Mouse (Mus musculus) myocyte (in vitro differentiated cells): ENCODE measurements around the gene Plcxd1.

Experiments
- CEBPB ChIP-seq: IDR thresholded peaks from 2 replicates; pipeline ENCODE4 v1.6.1; 2011; ENCODE audit warnings: mild to moderate bottlenecking, moderate library complexity; ENCODE audit not compliant: poor library complexity, insufficient read depth, severe bottlenecking
- E2F4 ChIP-seq: IDR thresholded peaks from one replicate; pipeline ENCODE4 v1.6.1; 2011; ENCODE audit warnings: mild to moderate bottlenecking, control low read depth, moderate library complexity; ENCODE audit not compliant: insufficient read depth
- MAX ChIP-seq: IDR thresholded peaks from one replicate; pipeline ENCODE4 v1.6.1; 2011; ENCODE audit warnings: low read depth, mild to moderate bottlenecking, control low read depth
- MYOG ChIP-seq, 3 experiments: IDR thresholded peaks; one replicate each; pipeline ENCODE4 v1.6.1; 2011; ENCODE audit warnings: control low read depth in 2 of 3, low read depth in 2 of 3, mild to moderate bottlenecking in 2 of 3; ENCODE audit not compliant: insufficient read length in 2 of 3, control insufficient read depth in 1 of 3, insufficient read depth in 1 of 3
- POLR2A ChIP-seq: IDR thresholded peaks from one replicate; pipeline ENCODE4 v1.6.1; 2011; ENCODE audit warnings: low read depth, mild to moderate bottlenecking, control low read depth, moderate library complexity; ENCODE audit not compliant: insufficient read length
- POLR2AphosphoS2 ChIP-seq: IDR thresholded peaks from one replicate; pipeline ENCODE4 v1.6.1; 2011; ENCODE audit warnings: low read depth, control low read depth; ENCODE audit not compliant: insufficient read length
- REST ChIP-seq: IDR thresholded peaks from one replicate; pipeline ENCODE4 v1.6.1; 2011; ENCODE audit warnings: mild to moderate bottlenecking, control low read depth, moderate library complexity; ENCODE audit not compliant: insufficient read depth, insufficient read length
- SRF ChIP-seq: IDR thresholded peaks from one replicate; pipeline ENCODE4 v1.6.1; 2011; ENCODE audit warnings: low read depth; ENCODE audit not compliant: control insufficient read depth, insufficient read length
- TCF12 ChIP-seq: IDR thresholded peaks from one replicate; pipeline ENCODE4 v1.6.1; 2011; ENCODE audit warnings: mild to moderate bottlenecking, control low read depth; ENCODE audit not compliant: poor library complexity, insufficient read depth, severe bottlenecking
- TCF3 ChIP-seq: IDR thresholded peaks from one replicate; pipeline ENCODE4 v1.6.1; 2011; ENCODE audit warnings: low read depth, control low read depth; ENCODE audit not compliant: insufficient read length
- USF1 ChIP-seq: IDR thresholded peaks from one replicate; pipeline ENCODE4 v1.6.1; 2011; ENCODE audit warnings: low read depth, mild to moderate bottlenecking, control low read depth, moderate library complexity

DNA sequence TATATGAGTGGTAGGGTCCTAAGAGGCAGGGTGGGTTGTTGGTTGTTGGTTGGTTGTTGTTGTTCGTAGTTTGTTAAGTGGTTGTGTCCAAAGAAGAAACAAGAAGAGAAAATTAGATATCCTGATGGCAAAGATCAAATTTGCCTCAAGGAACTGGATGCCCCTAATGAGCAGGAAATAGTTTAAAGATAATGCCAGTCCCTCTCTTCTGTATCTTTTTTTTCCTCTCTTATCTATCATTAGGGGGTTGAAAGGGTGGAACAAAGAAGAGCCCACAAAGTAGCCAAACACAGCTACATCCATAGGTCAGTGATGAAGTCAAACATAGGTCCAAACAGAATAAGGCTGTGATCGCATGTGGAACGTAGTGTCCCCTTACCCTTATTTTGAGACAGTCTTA lies 39.6 kb downstream of the Plcxd1 start:
- TF ChIP-seq POLR2A, result no peak
- TF ChIP-seq REST, result no peak
- no peak for TF ChIP-seq USF1
- no peak for TF ChIP-seq TCF12
- TF ChIP-seq MYOG (IDR thresholded peaks at IDR 0.05; ENCODE audit: control insufficient read depth in 1 of 3, insufficient read depth in 1 of 3, insufficient read length in 2 of 3, low read depth in 2 of 3), result no peak
- TF ChIP-seq CEBPB, result no peak
- no peak for TF ChIP-seq E2F4
- no peak for TF ChIP-seq MAX
- TF ChIP-seq POLR2AphosphoS2, result no peak
- no peak for TF ChIP-seq SRF
- no peak for TF ChIP-seq TCF3
